8 mouse cellular contexts compared by ENCODE assay signal in the genomic region with DNA sequence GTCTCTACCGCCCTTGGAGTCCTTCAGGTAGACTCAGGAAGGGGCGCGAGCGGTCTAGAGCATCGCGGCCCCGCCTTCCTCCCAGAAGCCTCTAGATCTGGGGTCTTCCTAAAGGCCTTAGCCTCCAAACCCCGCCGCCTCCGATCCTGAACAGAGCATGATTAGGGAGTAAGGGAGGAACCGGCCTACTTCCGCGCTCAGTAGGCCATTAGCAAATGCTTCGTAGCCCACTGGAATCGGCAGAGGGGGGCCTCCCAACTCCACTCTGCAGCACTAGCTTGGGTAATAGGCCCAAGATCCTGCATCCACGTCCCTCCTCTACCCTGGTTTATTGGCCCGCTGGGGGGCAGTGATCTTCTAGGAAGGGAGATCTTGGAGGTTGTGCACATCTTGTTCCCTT. TPM values are rescaled to one million over a fixed set of nuclear protein-coding genes. Genes with fewer than 3 reads are reported as not detected.
DNase-seq lines count a peak whose midpoint lies in the region; ATAC-seq and TF ChIP-seq lines count a peak whose summit lies in the region.

TSS of gene Gp1bb (minus strand) at position 385 of the 400 bp plus-strand sequence.

- TF ChIP-seq CTCF in bone marrow, adult 2 months (IDR thresholded peaks at IDR 0.05; ENCODE audit: control insufficient read depth, insufficient read depth, low read length), result no peak

- TF ChIP-seq POLR2A in bone marrow, adult 2 months (IDR thresholded peaks at IDR 0.05; ENCODE audit: borderline replicate concordance, control insufficient read depth, low read depth, low read length), result no peak

- no peak for DNase-seq in kidney, adult 11 months
- DNase-seq in gastrocnemius, adult 8-10 months (ENCODE audit: low spot score in 2 of 2), result no peak
- no peak for DNase-seq in right cerebral cortex, postnatal 36 days (ENCODE audit: low spot score in 2 of 2)

- H3K4me2 ChIP-seq in kidney, embryonic 14.5 days (replicated peaks; ENCODE audit: low read depth, low read length), result peak within 1 kb of the TSS; percentile 93
- peak within 1 kb of the TSS; percentile 72 for H3K4me2 ChIP-seq in forebrain, embryonic 16.5 days (ENCODE audit: low read length)
- peak within 1 kb of the TSS; percentile 56 for H3K4me2 ChIP-seq in liver, embryonic 15.5 days

- no peaks in the 10 kb centered on the region for H3K9me3 ChIP-seq in kidney, embryonic 14.5 days (ENCODE audit: control insufficient read depth, low read length)
- no peaks in the 10 kb centered on the region for H3K9me3 ChIP-seq in forebrain, embryonic 16.5 days (ENCODE audit: control insufficient read depth, low read length)
- H3K9me3 ChIP-seq in liver, embryonic 15.5 days (replicated peaks), result no peaks in the 10 kb centered on the region

- 8% methylated on average over 17 of the region's 17 CpGs for WGBS in kidney, embryonic 14.5 days
- 9% methylated on average over 17 of the region's 17 CpGs for WGBS in bone marrow, adult 2 months
- WGBS in forebrain, embryonic 16.5 days, result 17% methylated on average over 17 of the region's 17 CpGs
- 3% methylated on average over 17 of the region's 17 CpGs for WGBS in liver, embryonic 15.5 days (ENCODE audit: insufficient replicate concordance)

- ATAC-seq in kidney, embryonic 14.5 days (ENCODE audit: low FRiP score, low TSS enrichment), result no peak
- ATAC-seq in forebrain, embryonic 16.5 days, result no peak
- no peak for ATAC-seq in liver, embryonic 15.5 days (ENCODE audit: insufficient read depth)
- ATAC-seq in CD4-positive, CD25-positive, alpha-beta regulatory T cell, adult 4 months, result no peak

- no peak within 1 kb of the TSS for H3K27ac ChIP-seq in kidney, embryonic 14.5 days (ENCODE audit: low read depth, low read length)
- H3K27ac ChIP-seq in bone marrow, adult 2 months (ENCODE audit: control insufficient read depth, insufficient read depth, low read depth, low read length, poor library complexity), result peak within 1 kb of the TSS; percentile 13
- H3K27ac ChIP-seq in forebrain, embryonic 16.5 days (ENCODE audit: low read length), result no peak within 1 kb of the TSS
- H3K27ac ChIP-seq in liver, embryonic 15.5 days (replicated peaks), result no peak within 1 kb of the TSS

- no peak within 1 kb of the TSS for H3K9ac ChIP-seq in kidney, embryonic 14.5 days (ENCODE audit: low read depth, low read length)
- H3K9ac ChIP-seq in forebrain, embryonic 16.5 days (replicated peaks; ENCODE audit: low read depth, low read length), result peak within 1 kb of the TSS; percentile 37; the same call in 1 of the 2 replicates
- no peak within 1 kb of the TSS for H3K9ac ChIP-seq in liver, embryonic 15.5 days

- peak within 1 kb of the TSS; percentile 46 for H3K4me3 ChIP-seq in kidney, embryonic 14.5 days (ENCODE audit: low read length)
- H3K4me3 ChIP-seq in bone marrow, adult 2 months (replicated peaks; ENCODE audit: control insufficient read depth, low read depth, low read length), result no peak within 1 kb of the TSS
- peak within 1 kb of the TSS; percentile 42 for H3K4me3 ChIP-seq in forebrain, embryonic 16.5 days (replicated peaks; ENCODE audit: low read length)
- H3K4me3 ChIP-seq in liver, embryonic 15.5 days (replicated peaks), result no peak within 1 kb of the TSS

- peaks cover 27% of the 10 kb centered on the region for H3K4me1 ChIP-seq in kidney, embryonic 14.5 days (ENCODE audit: control insufficient read depth, insufficient read depth, low read length)
- peaks cover 5% of the 10 kb centered on the region for H3K4me1 ChIP-seq in bone marrow, adult 2 months (ENCODE audit: control insufficient read depth, insufficient read depth, low read length)
- peaks cover 36% of the 10 kb centered on the region for H3K4me1 ChIP-seq in forebrain, embryonic 16.5 days (replicated peaks; ENCODE audit: control insufficient read depth, insufficient read depth, low read length)
- peaks cover 38% of the 10 kb centered on the region for H3K4me1 ChIP-seq in liver, embryonic 15.5 days (replicated peaks)

- peaks cover 6% of the 10 kb centered on the region; the same call in 1 of the 2 replicates for H3K36me3 ChIP-seq in kidney, embryonic 14.5 days (ENCODE audit: control insufficient read depth, insufficient read depth, low read length)
- peaks cover 20% of the 10 kb centered on the region for H3K36me3 ChIP-seq in forebrain, embryonic 16.5 days (ENCODE audit: control insufficient read depth, insufficient read depth)
- no peaks in the 10 kb centered on the region for H3K36me3 ChIP-seq in liver, embryonic 15.5 days (replicated peaks)

- H3K27me3 ChIP-seq in kidney, embryonic 14.5 days (ENCODE audit: control insufficient read depth, insufficient read depth, low read length), result peaks cover 86% of the 10 kb centered on the region
- H3K27me3 ChIP-seq in forebrain, embryonic 16.5 days (replicated peaks; ENCODE audit: control insufficient read depth, insufficient read depth, low read length), result peaks cover 75% of the 10 kb centered on the region
- peaks cover 96% of the 10 kb centered on the region for H3K27me3 ChIP-seq in liver, embryonic 15.5 days

RNA-seq across cellular contexts. Expression of gene Gp1bb, which starts in this region (rescaled TPM):
- polyA plus RNA-seq in kidney, embryonic 14.5 days (2014; fragmentation: Nextera tagmentation; extraction: Ambion mirVana), result 1.1 and 1.6 TPM in 2 replicates
- polyA plus RNA-seq in bone marrow, adult 2 months (2011; ENCODE audit: insufficient read depth, insufficient read length, low replicate concordance, missing spikeins), result 50.4 and 84.3 TPM in 2 replicates
- 8.0 and 9.5 TPM in 2 replicates for polyA plus RNA-seq in forebrain, embryonic 16.5 days (2015; fragmentation: Nextera tagmentation; extraction: Ambion mirVana)
- polyA plus RNA-seq in liver, embryonic 15.5 days (2015; fragmentation: Nextera tagmentation; extraction: Ambion mirVana), result 19.6 and 24.9 TPM in 2 replicates
- not detected for total RNA-seq in gastrocnemius, adult 8-10 months (2022)
- polyA plus RNA-seq in CD4-positive, CD25-positive, alpha-beta regulatory T cell, adult 4 months (2017; shearing (Covaris generic)), result not detected

Comparison
In these comparisons a context has a peak if more than half of its experiments do, and no peak if none do; other contexts are left out.
1. H3K4me3 ChIP-seq: peak in kidney, embryonic 14.5 days (single experiment) and forebrain, embryonic 16.5 days (single experiment); none in bone marrow, adult 2 months (single experiment) and liver, embryonic 15.5 days (single experiment).
2. Peak in every context shown above with its lines, with median percentiles within 50 percentile points of each other: H3K4me2 ChIP-seq.